In genomic region chr9:103398509-103399157, GRCm38 (mm10) we compare ENCODE assay signal across 9 mouse cellular contexts. TPM values are rescaled to one million over a fixed set of nuclear protein-coding genes. Genes with fewer than 3 reads are reported as not detected.
DNase-seq lines count a peak whose midpoint lies in the region; TF ChIP-seq lines count a peak whose summit lies in the region.
"Had no signal": no experiment of that assay in that cellular context is flagged by ENCODE, and none has a peak within 500 bp of the region (broad histone marks: within the 10 kb centered on the region; RNA-seq: fewer than 3 reads in every experiment).

No protein-coding gene starts in this region.

- intact Hi-C loops in gastrocnemius, adult 2 months (cut with DNase I): loop anchor here (5.0 kb wide), 1 partner anchor 34 kb away; no protein-coding TSS in a partner anchor

- no peak for TF ChIP-seq CTCF in gastrocnemius, adult 2 months (IDR thresholded peaks at IDR 0.05)

- peak overlapping the region; percentile 31; the same call in 1 of the 2 replicates for H3K4me3 ChIP-seq in gastrocnemius, adult 2 months

- peak; percentile 76 for DNase-seq in gastrocnemius, adult 2 months
- no peak for DNase-seq in gastrocnemius, postnatal 10 days
- DNase-seq in right cerebral cortex, adult 18-20 months: peak; percentile 10
- DNase-seq in right cerebral cortex, postnatal 14 days: no peak
- DNase-seq in kidney, postnatal 25 days: peak; percentile 18 to 66
- DNase-seq in skeletal muscle tissue, adult 2 months (ENCODE audit: low read depth, low spot score): peak; percentile 78
- no peak for DNase-seq in thymus, postnatal 14 days
- no peak for DNase-seq in embryo, embryonic 9.5 days (ENCODE audit: extremely low spot score)

- peak overlapping the region; percentile 73 for H3K27ac ChIP-seq in gastrocnemius, adult 2 months
- H3K27ac ChIP-seq: liver, embryonic 14.5 days had no signal

RNA-seq across cellular contexts. Expression of gene Cdv3, which starts 33.0 kb away (rescaled TPM):
- total RNA-seq in gastrocnemius, adult 2 months (2021): 100 to 1,000 TPM; 186 to 246 TPM
- total RNA-seq in gastrocnemius, postnatal 10 days (2021): 100 to 1,000 TPM; 146 to 147 TPM

Comparison
In these comparisons a context has a peak if more than half of its experiments do, and no peak if none do; other contexts are left out.
1. DNase-seq: peak in gastrocnemius, adult 2 months (single experiment), right cerebral cortex, adult 18-20 months (single experiment), kidney, postnatal 25 days (2 of 2) and skeletal muscle tissue, adult 2 months (single experiment); none in gastrocnemius, postnatal 10 days (single experiment), right cerebral cortex, postnatal 14 days (single experiment), thymus, postnatal 14 days (single experiment) and embryo, embryonic 9.5 days (single experiment).